Mouse (Mus musculus) CH12.LX (cell line): ENCODE measurements at regions not wholly inside any gene's neighbourhood (a gene's known extent, or its start where the extent isn't known, plus 50 kb on each side); places are given as distances from the start of the nearest gene placed in this dataset.

ENCODE experiments used
- CHD2 ChIP-seq: IDR thresholded peaks from 2 replicates; pipeline ENCODE4 v1.6.1; 2011; ENCODE audit warnings: low read length, improper control_type of control experiment
- CTCF ChIP-seq, 2 experiments: IDR thresholded peaks in 1 of 2; conservative IDR thresholded peaks in 1 of 2; 2 replicates each; pipeline ENCODE4 v1.5.1; 2011 to 2012; ENCODE audit warnings: low read depth in 2 of 2, low read length in 2 of 2, improper control_type of control experiment in 1 of 2, inconsistent platforms in 1 of 2, mild to moderate bottlenecking in 1 of 2, moderate library complexity in 1 of 2
- JUND ChIP-seq: conservative IDR thresholded peaks from 2 replicates; pipeline ENCODE4 v1.6.1; 2011; ENCODE audit warnings: low read depth, low read length, improper control_type of control experiment
- NELFE ChIP-seq: IDR thresholded peaks from 2 replicates; pipeline ENCODE4 v1.6.1; 2011; ENCODE audit warnings: low read depth, low read length, improper control_type of control experiment
- NRF1 ChIP-seq: IDR thresholded peaks from 2 replicates; pipeline ENCODE4 v1.6.1; 2014; ENCODE audit warnings: low read depth, mild to moderate bottlenecking, inconsistent platforms, low read length, improper control_type of control experiment, moderate library complexity
- POLR2A ChIP-seq: IDR thresholded peaks from 2 replicates; pipeline ENCODE4 v1.6.1; 2011; ENCODE audit warnings: low read depth, mild to moderate bottlenecking, improper control_type of control experiment, low read length
- TCF12 ChIP-seq: IDR thresholded peaks from 2 replicates; pipeline ENCODE4 v1.6.1; 2014; ENCODE audit warnings: low read depth, mild to moderate bottlenecking, inconsistent platforms, low read length, improper control_type of control experiment
- ZNF384 ChIP-seq: IDR thresholded peaks from 2 replicates; pipeline ENCODE4 v1.6.1; 2012; ENCODE audit warnings: low read depth, low read length, improper control_type of control experiment, inconsistent platforms

GRCm38 (mm10) chr11:45219239-45219638 lies 602.1 kb downstream of the Ebf1 start:
- TF ChIP-seq CTCF (conservative IDR thresholded peaks at IDR 0.05 in 1 of 2, IDR thresholded peaks at IDR 0.05 in 1 of 2; ENCODE audit: low read depth in 2 of 2, low read length in 2 of 2), result no peak
- no peak for TF ChIP-seq TCF12
- no peak for TF ChIP-seq ZNF384
- no peak for TF ChIP-seq JUND
- TF ChIP-seq CHD2, result no peak
- TF ChIP-seq NELFE, result no peak
- no peak for TF ChIP-seq NRF1
- no peak for TF ChIP-seq POLR2A
